Mouse (Mus musculus): Measurements from ENCODE around the gene Olfr215. TPM values are rescaled to one million over a fixed set of nuclear protein-coding genes. Genes with fewer than 3 reads are reported as not detected.
"Not testable (repeated sequence)": the region's sequence is repeated elsewhere in the genome, so short reads cannot be mapped to it uniquely, and the experiment has no call there.

Olfr215 gene
- polyA plus RNA-seq, 1 experiment from 2014 or later: not detected

DNA sequence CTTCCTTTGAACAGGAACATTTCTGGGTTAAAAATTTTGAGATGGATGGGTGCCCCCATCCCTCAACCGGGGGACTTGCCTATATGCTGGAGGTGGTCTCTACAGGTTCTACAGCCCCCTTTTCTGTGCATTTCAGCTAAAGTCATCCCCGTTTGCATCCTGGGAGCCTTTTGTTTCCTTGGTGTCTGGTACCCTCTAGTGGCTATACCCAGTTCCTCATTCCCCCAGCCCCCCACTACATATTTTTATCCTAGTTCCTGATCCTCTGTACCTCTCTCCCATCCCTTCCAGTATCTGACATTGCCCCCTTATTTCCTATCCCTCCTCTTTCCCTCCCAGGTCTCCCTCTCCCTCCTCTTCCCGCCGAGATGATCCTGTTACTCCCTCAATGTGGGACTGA is 23.2 kb upstream of the Olfr215 start:
- Histone ChIP-seq H3K9me3 (ENCODE audit: control insufficient read depth, low read length) (no peaks in the 10 kb centered on the region), H3K27me3 (replicated peaks; ENCODE audit: control insufficient read depth, insufficient read depth, low read length) (no peaks in the 10 kb centered on the region), H3K4me3 (ENCODE audit: low read length) (no peak overlapping the region), H3K36me3 (ENCODE audit: control insufficient read depth, insufficient read depth, low read length) (no peaks in the 10 kb centered on the region), H3K9ac (ENCODE audit: low read depth, low read length) (no peak overlapping the region), H3K4me2 (ENCODE audit: low read length) (no peak overlapping the region), H3K27ac (ENCODE audit: low read depth, low read length) (no peak overlapping the region), H3K4me1 (ENCODE audit: control insufficient read depth, insufficient read depth, low read depth, low read length) (no peaks in the 10 kb centered on the region)
- 43% methylated on average over 4 of the region's 4 CpGs for WGBS
- ATAC-seq: no peak

DNA sequence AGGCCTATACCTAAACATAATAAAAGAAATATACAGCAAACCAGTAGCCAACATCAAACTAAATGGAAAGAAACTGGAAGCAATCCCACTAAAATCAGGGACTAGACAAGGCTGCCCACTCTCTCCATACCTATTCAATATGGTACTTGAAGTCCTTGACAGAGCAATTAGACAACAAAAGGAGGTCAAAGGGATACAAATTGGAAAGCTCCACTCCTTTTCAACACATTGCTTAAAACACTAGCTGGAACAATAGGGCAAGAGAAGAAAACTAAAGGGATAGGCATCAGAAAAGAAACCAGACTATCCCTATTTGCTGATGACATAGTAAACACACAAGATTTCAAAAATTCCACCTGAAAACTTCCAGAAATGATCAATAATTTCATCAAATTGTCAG is 17.0 kb upstream of the Olfr215 start:
- H3K9ac ChIP-seq (ENCODE audit: low read depth, low read length); H3K4me1 ChIP-seq (ENCODE audit: control insufficient read depth, insufficient read depth, low read depth, low read length); H3K4me2 ChIP-seq (ENCODE audit: low read length); H3K27ac ChIP-seq (ENCODE audit: low read depth, low read length); H3K27me3 ChIP-seq (replicated peaks; ENCODE audit: control insufficient read depth, insufficient read depth, low read length); H3K36me3 ChIP-seq (ENCODE audit: control insufficient read depth, insufficient read depth, low read length); H3K9me3 ChIP-seq (ENCODE audit: control insufficient read depth, low read length); H3K4me3 ChIP-seq (ENCODE audit: low read length); ATAC-seq: not testable (repeated sequence)

DNA sequence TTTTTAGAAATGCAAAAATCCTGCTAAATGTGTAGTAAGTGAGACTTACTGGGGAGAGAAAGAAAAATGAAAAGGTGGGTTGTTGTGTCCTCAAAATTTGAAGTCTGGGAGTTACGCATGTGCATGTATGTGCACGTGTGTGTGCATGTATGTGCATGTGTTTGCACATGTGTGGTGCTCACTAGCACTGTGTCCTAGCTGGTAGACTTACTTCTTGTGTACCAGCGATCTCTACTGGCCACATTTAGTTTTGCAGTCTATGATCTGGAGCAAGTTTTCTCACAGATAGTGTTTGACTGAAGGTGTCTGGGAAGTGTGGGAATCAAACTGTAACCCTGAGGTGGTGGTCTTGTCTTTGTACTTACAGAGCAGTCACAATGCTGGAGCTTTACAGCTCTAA is 14.2 kb downstream of the Olfr215 start:
- ATAC-seq: no peak
- WGBS: 31% methylated on average over 3 of the region's 3 CpGs
- no peaks in the 10 kb centered on the region for H3K36me3 ChIP-seq (ENCODE audit: control insufficient read depth, insufficient read depth, low read length)

DNA sequence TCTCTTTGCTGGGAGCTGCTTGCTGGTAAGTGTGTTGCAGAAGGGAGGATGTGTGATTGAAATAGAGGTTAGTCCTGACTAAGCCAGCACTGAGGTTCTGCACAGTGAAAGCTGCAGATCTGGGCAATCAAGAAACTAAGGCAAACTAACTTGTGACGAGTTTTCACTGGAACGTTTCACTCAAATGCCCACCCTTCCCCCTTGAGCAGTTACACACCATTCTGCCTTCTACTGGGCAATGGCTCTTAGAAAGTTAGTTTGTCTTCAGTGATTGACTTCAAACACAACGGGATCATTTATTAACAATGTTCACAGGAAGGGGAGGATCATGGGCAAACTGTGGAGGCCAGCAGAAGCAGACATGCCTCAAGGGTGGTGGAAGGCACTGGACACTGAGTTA is 29.0 kb downstream of the Olfr215 start:
- WGBS: 74% methylated on average over 3 of the region's 3 CpGs
- H3K4me1 ChIP-seq (ENCODE audit: control insufficient read depth, insufficient read depth, low read depth, low read length): no peaks in the 10 kb centered on the region
- no peaks in the 10 kb centered on the region for H3K36me3 ChIP-seq (ENCODE audit: control insufficient read depth, insufficient read depth, low read length)
- no peak for ATAC-seq
- H3K9ac ChIP-seq (ENCODE audit: low read depth, low read length): no peak overlapping the region
- no peak overlapping the region for H3K27ac ChIP-seq (ENCODE audit: low read depth, low read length)
- H3K27me3 ChIP-seq (replicated peaks; ENCODE audit: control insufficient read depth, insufficient read depth, low read length): no peaks in the 10 kb centered on the region
- H3K4me3 ChIP-seq (ENCODE audit: low read length): no peak overlapping the region
- H3K4me2 ChIP-seq (ENCODE audit: low read length): no peak overlapping the region
- no peaks in the 10 kb centered on the region for H3K9me3 ChIP-seq (ENCODE audit: control insufficient read depth, low read length)

More for the DNA sequence above, 14.2 kb downstream of the Olfr215 start:
- H3K4me2 ChIP-seq (ENCODE audit: low read length): no peak overlapping the region
- H3K27me3 ChIP-seq (replicated peaks; ENCODE audit: control insufficient read depth, insufficient read depth, low read length): no peaks in the 10 kb centered on the region
- no peaks in the 10 kb centered on the region for H3K9me3 ChIP-seq (ENCODE audit: control insufficient read depth, low read length)
- no peak overlapping the region for H3K9ac ChIP-seq (ENCODE audit: low read depth, low read length)
- H3K4me1 ChIP-seq (ENCODE audit: control insufficient read depth, insufficient read depth, low read depth, low read length): no peaks in the 10 kb centered on the region
- H3K4me3 ChIP-seq (ENCODE audit: low read length): no peak overlapping the region
- H3K27ac ChIP-seq (ENCODE audit: low read depth, low read length): no peak overlapping the region

DNA sequence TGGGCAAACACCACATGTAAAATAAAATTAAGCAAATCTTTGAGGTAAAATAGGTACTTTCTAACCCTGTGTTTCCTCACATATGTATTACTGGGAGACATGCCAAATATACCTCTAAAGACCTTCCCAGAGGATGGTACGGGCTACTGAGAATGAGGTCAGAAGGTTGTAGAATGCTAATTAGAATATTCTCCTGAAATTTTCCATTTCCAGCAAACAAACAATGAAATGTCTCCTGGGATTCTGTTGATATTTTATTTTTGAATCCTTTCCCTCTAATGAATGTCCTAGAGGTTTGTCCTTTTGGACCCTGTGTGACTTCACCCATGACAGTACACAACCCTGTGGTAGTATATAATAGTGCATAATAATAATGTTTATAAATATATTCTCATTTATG is 30.1 kb downstream of the Olfr215 start, which contains the start of gene Olfr214:
Olfr214 (plus strand) TSS at position 301 of the 400 bp plus-strand sequence.
- H3K27ac ChIP-seq (ENCODE audit: low read depth, low read length): no peak within 1 kb of the TSS
- no peak within 1 kb of the TSS for H3K9ac ChIP-seq (ENCODE audit: low read depth, low read length)
- 70% methylated on average over 1 of the region's 1 CpGs for WGBS
- no peaks in the 10 kb centered on the region for H3K9me3 ChIP-seq (ENCODE audit: control insufficient read depth, low read length)
- ATAC-seq: no peak
- H3K4me1 ChIP-seq (ENCODE audit: control insufficient read depth, insufficient read depth, low read depth, low read length): no peaks in the 10 kb centered on the region
- no peak within 1 kb of the TSS for H3K4me3 ChIP-seq (ENCODE audit: low read length)
- no peak within 1 kb of the TSS for H3K4me2 ChIP-seq (ENCODE audit: low read length)
- H3K36me3 ChIP-seq (ENCODE audit: control insufficient read depth, insufficient read depth, low read length): no peaks in the 10 kb centered on the region
- no peaks in the 10 kb centered on the region for H3K27me3 ChIP-seq (replicated peaks; ENCODE audit: control insufficient read depth, insufficient read depth, low read length)

DNA sequence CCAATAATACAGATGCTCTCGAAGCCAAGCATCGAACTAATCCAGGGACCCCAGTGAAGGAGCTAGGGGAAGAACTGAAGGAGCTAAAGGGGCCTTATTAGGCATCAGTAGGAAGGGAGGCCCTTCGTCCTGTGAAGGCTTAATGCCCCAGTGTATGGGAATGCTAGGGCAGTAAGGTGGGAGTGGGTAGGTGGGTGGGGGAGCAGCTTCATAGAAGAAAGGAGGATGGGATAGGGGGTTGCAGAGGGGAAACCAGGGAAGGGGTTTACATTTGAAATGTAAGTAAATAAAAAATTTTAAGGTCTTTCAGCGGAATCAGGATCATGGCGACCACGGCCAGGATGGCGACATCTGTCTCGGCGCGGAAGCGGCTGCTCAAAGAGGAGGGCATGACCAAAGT is 33.2 kb downstream of the Olfr215 start, which contains the start of gene Gm5580:
Gm5580 (plus strand) TSS at position 301 of the 400 bp plus-strand sequence.
- H3K36me3 ChIP-seq (ENCODE audit: control insufficient read depth, insufficient read depth, low read length); H3K4me3 ChIP-seq (ENCODE audit: low read length); H3K9ac ChIP-seq (ENCODE audit: low read depth, low read length); H3K27me3 ChIP-seq (replicated peaks; ENCODE audit: control insufficient read depth, insufficient read depth, low read length); H3K9me3 ChIP-seq (ENCODE audit: control insufficient read depth, low read length); ATAC-seq; H3K4me1 ChIP-seq (ENCODE audit: control insufficient read depth, insufficient read depth, low read depth, low read length); H3K4me2 ChIP-seq (ENCODE audit: low read length); H3K27ac ChIP-seq (ENCODE audit: low read depth, low read length): not testable (repeated sequence)
- WGBS: 97% methylated on average over 11 of the region's 11 CpGs

DNA sequence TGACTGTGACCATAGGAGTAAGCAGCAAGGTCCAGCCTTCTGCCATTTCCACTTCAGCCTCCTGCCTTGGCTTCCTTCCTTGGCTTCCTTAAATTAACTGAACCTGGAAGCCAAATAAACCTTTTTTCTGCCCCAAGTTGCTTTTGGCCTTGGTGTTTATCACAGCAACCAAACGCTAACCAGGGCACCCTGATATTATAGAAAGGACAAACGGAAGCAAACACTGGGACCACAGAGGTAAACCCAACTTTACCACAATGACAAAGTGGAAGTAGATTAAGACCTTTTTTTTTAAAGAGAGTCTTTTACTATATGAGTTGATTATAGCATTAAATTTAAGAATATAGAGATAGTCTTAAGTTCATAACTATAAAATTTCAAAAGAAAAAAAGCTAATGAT is 41.5 kb downstream of the Olfr215 start:
- H3K4me3 ChIP-seq (ENCODE audit: low read length): no peak overlapping the region
- no peaks in the 10 kb centered on the region for H3K4me1 ChIP-seq (ENCODE audit: control insufficient read depth, insufficient read depth, low read depth, low read length)
- H3K27ac ChIP-seq (ENCODE audit: low read depth, low read length): no peak overlapping the region
- H3K9me3 ChIP-seq (ENCODE audit: control insufficient read depth, low read length): no peaks in the 10 kb centered on the region
- no peaks in the 10 kb centered on the region for H3K36me3 ChIP-seq (ENCODE audit: control insufficient read depth, insufficient read depth, low read length)
- ATAC-seq: no peak
- no peak overlapping the region for H3K9ac ChIP-seq (ENCODE audit: low read depth, low read length)
- H3K27me3 ChIP-seq (replicated peaks; ENCODE audit: control insufficient read depth, insufficient read depth, low read length): no peaks in the 10 kb centered on the region
- WGBS: 86% methylated on average over 2 of the region's 2 CpGs
- no peak overlapping the region for H3K4me2 ChIP-seq (ENCODE audit: low read length)

DNA sequence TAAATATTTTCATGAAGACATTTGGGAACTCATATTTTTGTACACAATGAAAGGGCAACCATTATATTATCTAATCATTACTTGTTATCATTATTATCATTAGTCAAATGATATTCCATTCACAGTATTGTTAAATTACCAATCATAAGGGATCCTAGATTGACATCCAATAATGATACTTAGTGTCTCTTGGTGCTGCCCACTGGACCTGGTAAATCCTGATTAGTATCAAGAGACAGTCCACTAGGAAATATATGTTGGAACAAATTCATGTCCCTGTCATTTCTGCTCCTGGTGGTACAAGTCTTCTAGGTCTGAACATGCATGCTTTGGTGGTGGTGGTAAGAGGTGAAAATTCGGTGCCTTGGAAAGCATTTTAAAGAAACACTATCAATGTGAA is 45.8 kb downstream of the Olfr215 start, which contains the start of gene Olfr213:
Olfr213 (plus strand) TSS at position 301 of the 400 bp plus-strand sequence.
- Histone ChIP-seq H3K9me3 (ENCODE audit: control insufficient read depth, low read length) (no peaks in the 10 kb centered on the region), H3K36me3 (ENCODE audit: control insufficient read depth, insufficient read depth, low read length) (no peaks in the 10 kb centered on the region), H3K9ac (ENCODE audit: low read depth, low read length) (no peak within 1 kb of the TSS), H3K27me3 (replicated peaks; ENCODE audit: control insufficient read depth, insufficient read depth, low read length) (no peaks in the 10 kb centered on the region), H3K4me1 (ENCODE audit: control insufficient read depth, insufficient read depth, low read depth, low read length) (no peaks in the 10 kb centered on the region), H3K27ac (ENCODE audit: low read depth, low read length) (no peak within 1 kb of the TSS), H3K4me2 (ENCODE audit: low read length) (no peak within 1 kb of the TSS), H3K4me3 (ENCODE audit: low read length) (no peak within 1 kb of the TSS)
- 90% methylated on average over 1 of the region's 1 CpGs for WGBS
- no peak for ATAC-seq

Measured in hindbrain, embryonic 16.5 days (tissue).